Mouse (Mus musculus): ENCODE measurements around the gene Tbata. TPM values are rescaled to one million over a fixed set of nuclear protein-coding genes. Genes with fewer than 3 reads are reported as not detected.

Tbata gene
- not detected in 2 replicates for polyA plus RNA-seq (2012)

DNA sequence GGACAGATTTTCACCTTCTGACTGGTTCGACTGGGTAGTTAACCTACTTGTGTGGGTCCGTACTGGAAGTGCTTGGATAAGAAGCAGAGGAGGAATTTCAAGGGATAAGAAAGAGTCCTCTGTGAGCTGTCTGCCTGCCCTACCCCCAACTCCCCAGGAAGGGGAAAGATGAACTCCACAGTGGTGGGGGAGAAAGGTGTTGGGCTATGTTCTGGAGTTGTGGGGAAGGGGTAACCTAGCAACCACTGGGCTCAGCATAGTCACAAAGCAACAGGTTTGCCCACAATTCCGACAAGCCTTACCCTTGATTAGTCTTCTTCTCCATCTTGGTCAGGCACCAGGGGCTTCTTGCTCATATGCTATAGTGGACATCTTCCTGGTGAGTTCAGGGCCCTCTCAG, at the start of gene Tbata:
Tbata (plus strand) TSS at position 301 of the 400 bp plus-strand sequence.
- no peak for TF ChIP-seq GATA1 (IDR thresholded peaks at IDR 0.05; ENCODE audit: low read length)

DNA sequence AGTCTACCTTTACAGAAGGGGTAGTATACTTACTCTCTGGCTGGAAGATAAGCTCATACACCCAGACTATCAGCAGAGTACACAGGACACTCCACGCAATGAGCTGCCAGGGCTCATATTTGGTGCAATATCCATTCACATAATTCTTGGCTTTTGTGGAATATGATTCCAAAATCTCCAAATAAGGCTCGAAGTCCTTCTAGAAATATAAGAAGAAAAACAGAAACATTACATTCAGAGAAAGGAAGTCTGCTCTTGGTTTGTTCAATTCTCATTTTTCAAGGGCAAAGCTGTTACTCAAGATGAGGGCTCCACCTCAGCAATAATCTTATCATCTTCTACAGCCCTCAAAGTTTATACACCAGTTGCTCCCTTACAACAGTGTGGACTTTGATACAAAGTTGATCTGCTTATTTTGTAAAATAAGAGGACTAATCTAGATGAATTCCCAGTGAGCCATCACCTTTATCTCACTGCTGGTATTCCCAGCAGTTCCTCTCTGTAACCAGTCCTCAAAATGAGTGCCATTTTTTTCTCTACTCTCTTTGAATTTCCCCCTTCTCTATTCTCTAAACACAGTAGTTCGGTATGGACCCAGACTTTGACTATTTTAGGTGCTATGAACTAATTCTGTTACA, 48.4 kb upstream of the Tbata start:
- TF ChIP-seq GATA1 (IDR thresholded peaks at IDR 0.05; ENCODE audit: low read length): no peak

GRCm38 (mm10) chr10:61124462-61124861, 47.3 kb upstream of the Tbata start:
- TF ChIP-seq GATA1 (IDR thresholded peaks at IDR 0.05; ENCODE audit: low read length): no peak

- TF ChIP-seq GATA1 (IDR thresholded peaks at IDR 0.05; ENCODE audit: low read length): no peak
Measured at GRCm38 (mm10) chr10:61128701-61129365, 42.9 kb upstream of the Tbata start.

DNA sequence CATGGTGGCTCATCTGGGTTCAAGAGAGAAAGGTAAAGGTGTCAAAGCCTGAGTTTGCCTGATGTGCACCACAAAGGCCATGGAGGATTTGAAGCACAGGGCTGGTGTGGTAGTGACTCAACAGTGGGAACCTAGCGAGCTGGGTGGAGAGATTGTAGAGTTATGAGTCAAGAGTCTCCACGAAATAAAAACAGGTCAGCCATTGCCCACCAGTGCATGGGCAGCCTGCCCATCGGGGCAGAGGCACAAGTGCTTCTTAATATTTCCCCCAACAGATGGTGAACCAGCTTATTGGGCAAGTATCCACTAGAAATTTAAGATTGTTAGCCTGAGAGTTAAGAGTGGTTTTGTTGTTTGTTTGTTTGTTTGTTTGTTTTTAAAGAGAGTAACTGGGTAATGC, 40.8 kb upstream of the Tbata start:
- no peak for TF ChIP-seq GATA1 (IDR thresholded peaks at IDR 0.05; ENCODE audit: low read length)

DNA sequence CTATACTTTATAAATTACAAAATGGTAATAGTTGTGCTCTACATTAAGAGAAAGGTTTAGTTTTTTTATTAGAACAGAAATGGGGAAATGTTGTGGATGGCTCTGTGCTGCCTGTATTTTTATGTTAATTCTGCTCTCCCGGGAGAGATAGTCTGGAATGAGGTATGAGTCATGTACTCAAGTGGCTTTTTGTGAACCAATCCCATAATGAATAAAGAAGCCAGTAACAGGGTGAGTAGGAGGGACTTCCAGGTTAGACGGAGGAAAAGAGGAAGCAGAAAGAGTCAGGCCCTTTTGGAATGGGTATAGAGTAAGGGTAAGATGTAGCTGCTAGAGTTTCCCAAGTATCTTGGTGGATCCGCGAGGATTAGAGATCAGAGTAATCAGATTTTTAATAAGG, 37.7 kb upstream of the Tbata start:
- TF ChIP-seq GATA1 (IDR thresholded peaks at IDR 0.05; ENCODE audit: low read length): no peak

- TF ChIP-seq GATA1 (IDR thresholded peaks at IDR 0.05; ENCODE audit: low read length): no peak
Measured at GRCm38 (mm10) chr10:61135226-61135839, 36.4 kb upstream of the Tbata start.

DNA sequence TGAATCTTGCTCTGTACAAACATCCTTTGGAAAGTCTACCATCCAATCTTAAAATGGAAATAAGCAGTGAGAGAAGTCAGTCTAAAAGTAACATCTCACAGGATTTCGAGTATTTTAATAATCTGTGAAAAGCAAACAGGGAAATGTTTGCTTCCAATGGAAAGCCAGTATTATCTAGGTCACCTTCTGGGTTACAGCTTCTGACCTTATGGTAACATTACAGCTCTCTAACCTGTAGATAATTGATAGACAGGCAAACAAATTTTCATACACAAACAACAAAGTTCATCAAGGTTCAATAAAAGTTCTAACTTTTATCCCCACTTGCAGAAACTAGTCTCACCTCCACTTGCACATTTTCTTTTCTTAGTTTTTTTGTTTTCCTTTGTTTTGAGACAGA, 34.2 kb upstream of the Tbata start:
- TF ChIP-seq GATA1 (IDR thresholded peaks at IDR 0.05; ENCODE audit: low read length): no peak

DNA sequence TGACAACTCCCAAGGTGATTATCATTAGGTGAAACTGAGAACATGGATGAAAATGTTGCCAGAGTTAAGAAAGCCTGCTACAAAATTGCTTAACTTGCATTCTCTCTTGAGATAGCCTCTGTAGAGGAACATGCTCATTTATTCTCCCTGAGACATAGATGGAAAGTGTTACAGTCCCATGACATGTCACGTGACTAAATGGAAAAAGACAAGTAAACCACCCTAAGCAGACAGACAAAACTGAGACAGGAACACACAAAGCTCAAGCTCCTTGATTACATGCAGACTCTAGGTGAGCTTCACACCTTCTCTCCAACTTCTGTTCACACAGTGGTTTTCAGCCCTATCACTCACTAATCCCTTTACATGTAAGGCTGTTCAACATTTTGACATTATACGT, 28.4 kb upstream of the Tbata start:
- TF ChIP-seq GATA1 (IDR thresholded peaks at IDR 0.05; ENCODE audit: low read length): no peak

DNA sequence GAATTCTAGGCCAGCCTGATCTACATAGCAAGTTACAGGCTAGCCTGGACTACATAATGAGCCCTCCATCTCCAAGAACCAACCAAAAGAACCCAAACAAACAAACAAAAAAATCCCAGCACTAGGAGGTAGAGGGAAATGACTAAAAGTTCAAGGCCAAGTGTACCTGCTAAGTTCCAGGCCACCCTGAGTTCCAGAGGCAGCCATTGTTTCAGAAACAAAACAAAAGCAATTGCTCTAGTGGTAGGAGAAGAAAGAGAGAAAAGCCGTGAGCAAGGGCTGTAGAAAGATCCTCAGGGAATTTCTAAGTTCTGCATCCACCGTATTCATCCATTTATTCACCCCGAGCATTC, 26.0 kb upstream of the Tbata start:
- no peak for TF ChIP-seq GATA1 (IDR thresholded peaks at IDR 0.05; ENCODE audit: low read length)

DNA sequence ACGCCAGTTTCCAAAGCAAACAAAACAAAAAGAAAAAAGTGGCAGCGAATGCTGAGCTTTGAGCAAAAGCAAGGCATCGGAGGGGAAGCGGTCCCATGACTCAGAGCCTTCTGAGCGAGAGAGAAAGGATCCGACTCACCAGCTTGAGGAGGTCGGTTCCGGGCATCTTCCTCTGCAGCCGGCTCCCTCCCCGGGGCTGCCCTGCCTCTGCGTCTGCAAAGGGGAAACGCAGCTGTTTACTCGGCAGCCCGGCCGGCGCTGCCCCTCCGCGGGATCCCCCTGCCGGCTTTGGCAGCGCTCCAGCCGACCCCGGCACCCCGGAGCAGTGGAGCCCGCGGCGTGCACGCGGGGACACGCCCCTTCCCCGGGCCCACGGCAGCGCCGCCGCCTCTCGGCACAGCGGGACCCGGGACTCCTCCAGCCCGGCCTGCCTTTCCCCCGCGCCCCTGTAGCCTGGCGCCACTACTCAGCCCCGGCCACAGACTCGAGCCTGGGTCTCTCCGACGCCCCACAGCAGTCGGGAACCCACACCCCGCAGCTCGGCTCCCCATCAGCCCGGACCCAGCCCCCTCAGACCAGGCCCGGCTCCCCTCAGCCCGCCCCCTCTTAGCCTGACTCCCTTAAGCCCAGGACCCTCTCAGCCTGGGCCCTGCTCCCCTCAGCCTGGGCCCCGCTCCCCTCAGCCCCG, 25.5 kb upstream of the Tbata start:
- no peak for TF ChIP-seq GATA1 (IDR thresholded peaks at IDR 0.05; ENCODE audit: low read length)

DNA sequence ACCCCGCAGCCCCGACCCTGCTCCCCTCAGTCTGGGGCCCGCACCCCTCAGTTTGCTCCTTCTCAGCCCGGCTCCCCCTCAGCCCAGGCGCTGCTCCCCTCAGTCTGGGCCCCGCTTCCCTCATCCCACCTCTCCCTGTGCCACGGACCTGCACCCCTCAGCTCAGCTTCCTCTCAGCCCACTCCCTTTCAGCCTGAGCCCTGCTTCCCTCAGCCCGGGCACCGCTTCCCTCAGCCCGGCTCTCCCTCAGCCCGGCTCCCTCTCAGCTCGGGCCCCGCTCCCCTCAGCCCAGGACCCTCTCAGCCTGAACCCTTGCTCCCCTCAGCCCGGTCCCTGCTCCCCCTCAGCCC, 25.0 kb upstream of the Tbata start:
- TF ChIP-seq GATA1 (IDR thresholded peaks at IDR 0.05; ENCODE audit: low read length): no peak

- TF ChIP-seq GATA1 (IDR thresholded peaks at IDR 0.05; ENCODE audit: low read length): no peak
Measured at GRCm38 (mm10) chr10:61147157-61148040, 24.4 kb upstream of the Tbata start, which contains the start of gene Sgpl1. TSS of gene Sgpl1 (minus strand) at chr10:61147703.

- TF ChIP-seq GATA1 (IDR thresholded peaks at IDR 0.05; ENCODE audit: low read length): no peak
Measured at GRCm38 (mm10) chr10:61149476-61149875, 22.3 kb upstream of the Tbata start.

DNA sequence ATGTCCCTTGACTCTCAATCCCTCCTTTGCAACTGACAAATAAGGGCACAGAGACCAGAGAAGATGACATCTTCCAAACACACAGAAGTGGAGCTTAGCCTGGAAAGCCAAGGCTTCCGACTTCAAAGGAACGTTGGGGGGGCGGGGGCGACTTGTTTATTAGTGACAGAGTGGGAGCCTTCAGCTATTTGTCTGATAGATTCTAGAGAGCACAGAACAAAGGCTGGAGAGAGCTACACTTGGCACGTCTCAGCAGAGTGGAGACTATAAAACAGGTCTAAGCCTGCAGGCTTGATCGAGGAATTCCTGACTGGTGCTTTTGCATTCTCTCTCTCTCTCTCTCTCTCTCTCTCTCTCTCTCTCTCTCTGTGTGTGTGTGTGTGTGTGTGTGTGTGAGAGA, 21.1 kb upstream of the Tbata start:
- TF ChIP-seq GATA1 (IDR thresholded peaks at IDR 0.05; ENCODE audit: low read length): no peak

Measured in G1E-ER4 (cell line).